Mouse (Mus musculus): Measurements from ENCODE around the gene Asb17. TPM values are rescaled to one million over a fixed set of nuclear protein-coding genes. Genes with fewer than 3 reads are reported as not detected.

Gene Asb17
- polyA plus RNA-seq, 1 experiment, result 0.08 TPM

DNA sequence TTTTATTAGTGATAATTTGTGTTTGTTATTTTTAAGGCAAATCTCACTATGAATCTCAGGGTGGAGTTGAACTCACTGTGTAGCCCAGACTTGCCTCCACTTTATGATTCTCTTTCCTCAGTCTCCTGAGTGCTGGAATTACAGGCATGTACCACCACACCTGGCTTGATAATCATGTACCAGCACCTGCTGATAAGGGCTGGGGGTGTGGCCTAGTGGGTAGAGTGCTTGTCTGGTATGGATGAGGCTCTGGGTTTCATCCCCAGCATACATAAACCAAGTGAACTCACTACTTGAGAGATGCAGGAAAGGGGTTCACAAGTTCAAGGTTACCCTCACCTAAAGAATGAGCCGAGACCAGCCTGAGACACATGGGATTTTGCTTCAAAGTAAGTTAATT lies 57.9 kb downstream of the Asb17 start:
- DNase-seq (ENCODE audit: low read depth), result no peak
- TF ChIP-seq POLR2A (IDR thresholded peaks at IDR 0.05; ENCODE audit: borderline replicate concordance, extremely low read depth, insufficient read depth, insufficient read length, poor library complexity, severe bottlenecking) (no peak), CTCF (IDR thresholded peaks at IDR 0.05; ENCODE audit: borderline replicate concordance, extremely low read depth, insufficient read depth, insufficient read length) (no peak)

DNA sequence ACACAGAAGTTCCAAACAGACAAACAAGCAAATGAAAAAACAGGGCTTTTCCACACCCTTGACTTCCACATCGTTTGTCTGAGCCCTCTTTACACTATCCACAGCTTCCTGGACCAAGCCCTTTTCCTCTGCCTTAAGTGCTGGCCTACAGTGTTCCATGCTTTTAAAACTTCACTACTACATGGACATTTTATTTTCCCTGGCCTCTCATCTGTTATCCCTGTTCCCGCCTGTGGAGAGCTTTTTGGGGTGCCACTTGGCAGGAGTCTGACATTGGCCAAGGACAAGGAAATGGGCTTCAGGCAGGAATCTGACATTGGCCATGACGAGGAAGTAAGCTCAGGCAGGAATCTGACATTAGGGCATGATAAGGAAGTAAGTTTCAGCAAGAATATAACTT lies 58.6 kb downstream of the Asb17 start:
- TF ChIP-seq POLR2A (IDR thresholded peaks at IDR 0.05; ENCODE audit: borderline replicate concordance, extremely low read depth, insufficient read depth, insufficient read length, poor library complexity, severe bottlenecking) (no peak), CTCF (IDR thresholded peaks at IDR 0.05; ENCODE audit: borderline replicate concordance, extremely low read depth, insufficient read depth, insufficient read length) (no peak)

GRCm38 (mm10) chr3:153904586-153904985 lies 60.6 kb downstream of the Asb17 start:
- TF ChIP-seq CTCF (IDR thresholded peaks at IDR 0.05; ENCODE audit: borderline replicate concordance, extremely low read depth, insufficient read depth, insufficient read length) (peak; percentile 65), POLR2A (IDR thresholded peaks at IDR 0.05; ENCODE audit: borderline replicate concordance, extremely low read depth, insufficient read depth, insufficient read length, poor library complexity, severe bottlenecking) (no peak)
- DNase-seq (ENCODE audit: low read depth), result peak; percentile 56

More for the DNA sequence above, 58.6 kb downstream of the Asb17 start:
- no peak for DNase-seq (ENCODE audit: low read depth)

Other genes with a start within 250 kb of the Asb17 start
- 9.5 and 15.6 TPM in 2 replicates for gene St6galnac3, start 119.0 kb upstream of the Asb17 start, polyA plus RNA-seq (2012; rRNA removed)
- gene Msh4, start 61.9 kb downstream of the Asb17 start, polyA plus RNA-seq (2012; rRNA removed), result 0.11 and 0.22 TPM in 2 replicates
- gene Rabggtb, start 68.8 kb downstream of the Asb17 start, polyA plus RNA-seq (2012; rRNA removed), result 65.9 and 84.1 TPM in 2 replicates
- gene Acadm, start 100.4 kb downstream of the Asb17 start, polyA plus RNA-seq (2012; rRNA removed), result 45.4 and 59.9 TPM in 2 replicates
- gene Slc44a5, start 129.2 kb downstream of the Asb17 start, polyA plus RNA-seq (2012; rRNA removed), result 16.0 and 19.6 TPM in 2 replicates

Measured in brain, embryonic 14.5 days (tissue).